Mouse (Mus musculus): ENCODE data around the gene Ccdc40. TPM values are rescaled to one million over a fixed set of nuclear protein-coding genes. Genes with fewer than 3 reads are reported as not detected.

The Ccdc40 gene
- polyA plus RNA-seq, 1 experiment from 2014 or later, result 11.5 TPM

- Histone ChIP-seq H3K9me3 (ENCODE audit: control insufficient read depth, low read length) (no peaks in the 10 kb centered on the region), H3K36me3 (ENCODE audit: control insufficient read depth, insufficient read depth) (no peaks in the 10 kb centered on the region), H3K4me2 (ENCODE audit: low read length) (no peak overlapping the region), H3K27me3 (replicated peaks; ENCODE audit: control insufficient read depth, insufficient read depth, low read length) (no peaks in the 10 kb centered on the region), H3K27ac (ENCODE audit: low read length) (no peak overlapping the region), H3K4me3 (replicated peaks; ENCODE audit: low read length) (no peak overlapping the region), H3K9ac (replicated peaks; ENCODE audit: low read depth, low read length) (no peak overlapping the region), H3K4me1 (replicated peaks; ENCODE audit: control insufficient read depth, insufficient read depth, low read length) (peaks cover 28% of the 10 kb centered on the region)
- ATAC-seq, result no peak
- 91% methylated on average over 3 of the region's 3 CpGs for WGBS
Observed at GRCm38 (mm10) chr11:119189319-119189718, 39.1 kb upstream of the Ccdc40 start.

- Histone ChIP-seq H3K4me3 (replicated peaks; ENCODE audit: low read length) (no peak overlapping the region), H3K9me3 (ENCODE audit: control insufficient read depth, low read length) (no peaks in the 10 kb centered on the region), H3K4me2 (ENCODE audit: low read length) (no peak overlapping the region), H3K27ac (ENCODE audit: low read length) (0 out of 2 replicates have a peak overlapping the region, but pooled peaks have one; percentile 26), H3K36me3 (ENCODE audit: control insufficient read depth, insufficient read depth) (no peaks in the 10 kb centered on the region), H3K4me1 (replicated peaks; ENCODE audit: control insufficient read depth, insufficient read depth, low read length) (peaks cover 28% of the 10 kb centered on the region), H3K9ac (replicated peaks; ENCODE audit: low read depth, low read length) (peak overlapping the region; percentile 39), H3K27me3 (replicated peaks; ENCODE audit: control insufficient read depth, insufficient read depth, low read length) (no peaks in the 10 kb centered on the region)
- ATAC-seq, result peak; percentile 74
- WGBS, result 19% methylated on average over 11 of the region's 11 CpGs
Observed at GRCm38 (mm10) chr11:119190498-119190897, 37.9 kb upstream of the Ccdc40 start.

- Histone ChIP-seq H3K27me3 (replicated peaks; ENCODE audit: control insufficient read depth, insufficient read depth, low read length) (no peaks in the 10 kb centered on the region), H3K4me3 (replicated peaks; ENCODE audit: low read length) (no peak overlapping the region), H3K4me2 (ENCODE audit: low read length) (no peak overlapping the region), H3K36me3 (ENCODE audit: control insufficient read depth, insufficient read depth) (no peaks in the 10 kb centered on the region), H3K4me1 (replicated peaks; ENCODE audit: control insufficient read depth, insufficient read depth, low read length) (peaks cover 28% of the 10 kb centered on the region), H3K27ac (ENCODE audit: low read length) (no peak overlapping the region), H3K9ac (replicated peaks; ENCODE audit: low read depth, low read length) (no peak overlapping the region), H3K9me3 (ENCODE audit: control insufficient read depth, low read length) (no peaks in the 10 kb centered on the region)
- WGBS, result 83% methylated on average over 9 of the region's 9 CpGs
- no peak for ATAC-seq
Observed at GRCm38 (mm10) chr11:119191606-119192081, 36.7 kb upstream of the Ccdc40 start.

- peaks cover 26% of the 10 kb centered on the region for H3K4me1 ChIP-seq (replicated peaks; ENCODE audit: control insufficient read depth, insufficient read depth, low read length)
- no peak overlapping the region for H3K9ac ChIP-seq (replicated peaks; ENCODE audit: low read depth, low read length)
- 87% methylated on average over 5 of the region's 5 CpGs for WGBS
- no peak overlapping the region for H3K4me2 ChIP-seq (ENCODE audit: low read length)
- no peak overlapping the region for H3K4me3 ChIP-seq (replicated peaks; ENCODE audit: low read length)
- H3K27me3 ChIP-seq (replicated peaks; ENCODE audit: control insufficient read depth, insufficient read depth, low read length), result no peaks in the 10 kb centered on the region
- no peaks in the 10 kb centered on the region for H3K36me3 ChIP-seq (ENCODE audit: control insufficient read depth, insufficient read depth)
- no peaks in the 10 kb centered on the region for H3K9me3 ChIP-seq (ENCODE audit: control insufficient read depth, low read length)
- no peak for ATAC-seq
- H3K27ac ChIP-seq (ENCODE audit: low read length), result no peak overlapping the region
Observed at GRCm38 (mm10) chr11:119192176-119192575, 36.2 kb upstream of the Ccdc40 start.

GRCm38 (mm10) chr11:119192605-119193004 is 35.8 kb upstream of the Ccdc40 start:
- H3K4me3 ChIP-seq (replicated peaks; ENCODE audit: low read length), result no peak overlapping the region
- 86% methylated on average over 9 of the region's 9 CpGs for WGBS
- no peak overlapping the region for H3K4me2 ChIP-seq (ENCODE audit: low read length)
- H3K9ac ChIP-seq (replicated peaks; ENCODE audit: low read depth, low read length), result no peak overlapping the region
- H3K36me3 ChIP-seq (ENCODE audit: control insufficient read depth, insufficient read depth), result no peaks in the 10 kb centered on the region
- H3K27me3 ChIP-seq (replicated peaks; ENCODE audit: control insufficient read depth, insufficient read depth, low read length), result no peaks in the 10 kb centered on the region
- ATAC-seq, result no peak
- H3K27ac ChIP-seq (ENCODE audit: low read length), result no peak overlapping the region
- H3K4me1 ChIP-seq (replicated peaks; ENCODE audit: control insufficient read depth, insufficient read depth, low read length), result peaks cover 22% of the 10 kb centered on the region
- H3K9me3 ChIP-seq (ENCODE audit: control insufficient read depth, low read length), result no peaks in the 10 kb centered on the region

- H3K4me1 ChIP-seq (replicated peaks; ENCODE audit: control insufficient read depth, insufficient read depth, low read length), result peaks cover 21% of the 10 kb centered on the region
- no peak overlapping the region for H3K4me3 ChIP-seq (replicated peaks; ENCODE audit: low read length)
- no peaks in the 10 kb centered on the region for H3K27me3 ChIP-seq (replicated peaks; ENCODE audit: control insufficient read depth, insufficient read depth, low read length)
- ATAC-seq, result peak; percentile 64
- no peak overlapping the region for H3K9ac ChIP-seq (replicated peaks; ENCODE audit: low read depth, low read length)
- no peaks in the 10 kb centered on the region for H3K36me3 ChIP-seq (ENCODE audit: control insufficient read depth, insufficient read depth)
- WGBS, result 66% methylated on average over 18 of the region's 18 CpGs
- no peaks in the 10 kb centered on the region for H3K9me3 ChIP-seq (ENCODE audit: control insufficient read depth, low read length)
- no peak overlapping the region for H3K4me2 ChIP-seq (ENCODE audit: low read length)
- peak overlapping the region; percentile 79 for H3K27ac ChIP-seq (ENCODE audit: low read length)
Observed at GRCm38 (mm10) chr11:119197618-119198563, 30.5 kb upstream of the Ccdc40 start.

- 38% methylated on average over 26 of the region's 26 CpGs for WGBS
- Histone ChIP-seq H3K36me3 (ENCODE audit: control insufficient read depth, insufficient read depth) (no peaks in the 10 kb centered on the region), H3K4me3 (replicated peaks; ENCODE audit: low read length) (no peak overlapping the region), H3K27me3 (replicated peaks; ENCODE audit: control insufficient read depth, insufficient read depth, low read length) (no peaks in the 10 kb centered on the region), H3K4me2 (ENCODE audit: low read length) (peak overlapping the region; percentile 25; the same call in 1 of the 2 replicates), H3K4me1 (replicated peaks; ENCODE audit: control insufficient read depth, insufficient read depth, low read length) (peaks cover 21% of the 10 kb centered on the region), H3K9me3 (ENCODE audit: control insufficient read depth, low read length) (no peaks in the 10 kb centered on the region), H3K27ac (ENCODE audit: low read length) (peak overlapping the region; percentile 79), H3K9ac (replicated peaks; ENCODE audit: low read depth, low read length) (no peak overlapping the region)
- ATAC-seq, result peak; percentile 54
Observed at GRCm38 (mm10) chr11:119198564-119199232, 29.7 kb upstream of the Ccdc40 start.

GRCm38 (mm10) chr11:119199233-119199601 is 29.2 kb upstream of the Ccdc40 start:
- H3K4me1 ChIP-seq (replicated peaks; ENCODE audit: control insufficient read depth, insufficient read depth, low read length), result peaks cover 21% of the 10 kb centered on the region
- H3K36me3 ChIP-seq (ENCODE audit: control insufficient read depth, insufficient read depth), result no peaks in the 10 kb centered on the region
- no peak overlapping the region for H3K4me3 ChIP-seq (replicated peaks; ENCODE audit: low read length)
- ATAC-seq, result 0 out of 2 replicates have a peak, but pooled peaks have one; percentile 5
- WGBS, result 86% methylated on average over 4 of the region's 4 CpGs
- H3K9ac ChIP-seq (replicated peaks; ENCODE audit: low read depth, low read length), result no peak overlapping the region
- H3K27ac ChIP-seq (ENCODE audit: low read length), result peak overlapping the region; percentile 60
- H3K27me3 ChIP-seq (replicated peaks; ENCODE audit: control insufficient read depth, insufficient read depth, low read length), result no peaks in the 10 kb centered on the region
- no peaks in the 10 kb centered on the region for H3K9me3 ChIP-seq (ENCODE audit: control insufficient read depth, low read length)
- peak overlapping the region; percentile 25; the same call in 1 of the 2 replicates for H3K4me2 ChIP-seq (ENCODE audit: low read length)

- 49% methylated on average over 5 of the region's 5 CpGs for WGBS
- Histone ChIP-seq H3K4me1 (replicated peaks; ENCODE audit: control insufficient read depth, insufficient read depth, low read length) (peaks cover 12% of the 10 kb centered on the region), H3K9me3 (ENCODE audit: control insufficient read depth, low read length) (no peaks in the 10 kb centered on the region), H3K36me3 (ENCODE audit: control insufficient read depth, insufficient read depth) (peaks cover 4% of the 10 kb centered on the region), H3K4me2 (ENCODE audit: low read length) (no peak overlapping the region), H3K27ac (ENCODE audit: low read length) (no peak overlapping the region), H3K4me3 (replicated peaks; ENCODE audit: low read length) (no peak overlapping the region), H3K9ac (replicated peaks; ENCODE audit: low read depth, low read length) (no peak overlapping the region), H3K27me3 (replicated peaks; ENCODE audit: control insufficient read depth, insufficient read depth, low read length) (no peaks in the 10 kb centered on the region)
- no peak for ATAC-seq
Observed at GRCm38 (mm10) chr11:119203423-119203822, 24.9 kb upstream of the Ccdc40 start.
